19 mouse cellular contexts compared by ENCODE assay signal in genomic region chr5:117669265-117669664, GRCm38 (mm10).
DNase-seq lines count a peak whose midpoint lies in the region; ATAC-seq and TF ChIP-seq lines count a peak whose summit lies in the region.
"Had no signal": no experiment of that assay in that cellular context is flagged by ENCODE, and none has a peak within 500 bp of the region (broad histone marks: within the 10 kb centered on the region; RNA-seq: fewer than 3 reads in every experiment).

No protein-coding gene starts in this region.

- H3K9me3 ChIP-seq in forebrain, postnatal 0 days (ENCODE audit: low read length), result no peaks in the 10 kb centered on the region
- H3K9me3 ChIP-seq in forebrain, embryonic 13.5 days (replicated peaks), result no peaks in the 10 kb centered on the region
- no peaks in the 10 kb centered on the region for H3K9me3 ChIP-seq in heart, embryonic 16.5 days (replicated peaks; ENCODE audit: control insufficient read depth, low read length)
- H3K9me3 ChIP-seq in limb, embryonic 13.5 days, result no peaks in the 10 kb centered on the region
- H3K9me3 ChIP-seq in limb, embryonic 10.5 days (replicated peaks), result no peaks in the 10 kb centered on the region
- H3K9me3 ChIP-seq: limb, embryonic 15.5 days; liver, embryonic 15.5 days; midbrain, embryonic 12.5 days; neural tube, embryonic 13.5 days; stomach, embryonic 15.5 days had no signal

- peaks cover 5% of the 10 kb centered on the region; the same call in 1 of the 2 replicates for H3K4me1 ChIP-seq in forebrain, postnatal 0 days (ENCODE audit: insufficient read depth)
- peaks cover 24% of the 10 kb centered on the region for H3K4me1 ChIP-seq in forebrain, embryonic 13.5 days
- H3K4me1 ChIP-seq in heart, embryonic 16.5 days (ENCODE audit: control insufficient read depth, insufficient read depth, low read length), result peaks cover 16% of the 10 kb centered on the region
- H3K4me1 ChIP-seq in limb, embryonic 13.5 days, result peaks cover 34% of the 10 kb centered on the region
- H3K4me1 ChIP-seq in limb, embryonic 10.5 days, result peaks cover 39% of the 10 kb centered on the region
- H3K4me1 ChIP-seq: liver, embryonic 15.5 days had no signal

- 64% methylated on average over 4 of the region's 4 CpGs for WGBS in forebrain, postnatal 0 days
- 72% methylated on average over 4 of the region's 4 CpGs for WGBS in forebrain, embryonic 13.5 days
- 21% methylated on average over 4 of the region's 4 CpGs for WGBS in heart, embryonic 16.5 days
- WGBS in limb, embryonic 13.5 days, result 68% methylated on average over 4 of the region's 4 CpGs
- 66% methylated on average over 4 of the region's 4 CpGs for WGBS in limb, embryonic 10.5 days

- H3K36me3 ChIP-seq in forebrain, postnatal 0 days (ENCODE audit: insufficient read depth), result no peaks in the 10 kb centered on the region
- no peaks in the 10 kb centered on the region for H3K36me3 ChIP-seq in forebrain, embryonic 13.5 days (ENCODE audit: poor library complexity, severe bottlenecking)
- H3K36me3 ChIP-seq in heart, embryonic 16.5 days (ENCODE audit: control insufficient read depth, insufficient read depth), result no peaks in the 10 kb centered on the region
- H3K36me3 ChIP-seq in limb, embryonic 13.5 days, result no peaks in the 10 kb centered on the region
- no peaks in the 10 kb centered on the region for H3K36me3 ChIP-seq in limb, embryonic 10.5 days
- H3K36me3 ChIP-seq: limb, embryonic 15.5 days; liver, embryonic 15.5 days; midbrain, embryonic 12.5 days; neural tube, embryonic 13.5 days; stomach, embryonic 15.5 days had no signal

- no peak for DNase-seq in forebrain, postnatal 0 days
- no peak for DNase-seq in heart, adult 8-10 months (ENCODE audit: low spot score)
- DNase-seq in limb, embryonic 10.5 days (ENCODE audit: low spot score), result no peak
- peak; percentile 69 for DNase-seq in Muller cell, postnatal 12 days (ENCODE audit: inconsistent ontology term)
- DNase-seq: adrenal gland, adult 8-10 months; cerebellum, adult 8-10 months; kidney, adult 18-20 months; layer of hippocampus, postnatal 36 days; right cerebral cortex, postnatal 25 days had no signal

- H3K27me3 ChIP-seq in forebrain, postnatal 0 days (ENCODE audit: insufficient read depth, low read length), result no peaks in the 10 kb centered on the region
- H3K27me3 ChIP-seq in forebrain, embryonic 13.5 days, result no peaks in the 10 kb centered on the region
- no peaks in the 10 kb centered on the region for H3K27me3 ChIP-seq in heart, embryonic 16.5 days (ENCODE audit: control insufficient read depth, insufficient read depth, low read length)
- no peaks in the 10 kb centered on the region; the same call in 1 of the 2 replicates for H3K27me3 ChIP-seq in limb, embryonic 13.5 days
- H3K27me3 ChIP-seq in limb, embryonic 10.5 days (ENCODE audit: low read depth, poor library complexity, severe bottlenecking), result no peaks in the 10 kb centered on the region
- H3K27me3 ChIP-seq: limb, embryonic 15.5 days; liver, embryonic 15.5 days; midbrain, embryonic 12.5 days; neural tube, embryonic 13.5 days; stomach, embryonic 15.5 days had no signal

- H3K4me3 ChIP-seq in forebrain, postnatal 0 days (ENCODE audit: low read depth, low read length), result no peak overlapping the region
- H3K4me3 ChIP-seq in forebrain, embryonic 13.5 days, result no peak overlapping the region
- no peak overlapping the region for H3K4me3 ChIP-seq in heart, embryonic 16.5 days (ENCODE audit: low read length)
- H3K4me3 ChIP-seq in limb, embryonic 13.5 days, result no peak overlapping the region
- H3K4me3 ChIP-seq in limb, embryonic 10.5 days, result no peak overlapping the region
- H3K4me3 ChIP-seq: limb, embryonic 15.5 days; liver, embryonic 15.5 days; midbrain, embryonic 12.5 days; neural tube, embryonic 13.5 days; stomach, embryonic 15.5 days had no signal

- no peak overlapping the region for H3K27ac ChIP-seq in forebrain, postnatal 0 days (ENCODE audit: low read depth, low read length)
- H3K27ac ChIP-seq in forebrain, embryonic 13.5 days, result no peak overlapping the region
- no peak overlapping the region for H3K27ac ChIP-seq in heart, embryonic 16.5 days (ENCODE audit: low read length)
- H3K27ac ChIP-seq in limb, embryonic 13.5 days, result no peak overlapping the region; the same call in 1 of the 2 replicates
- no peak overlapping the region for H3K27ac ChIP-seq in limb, embryonic 10.5 days
- H3K27ac ChIP-seq: kidney, postnatal 0 days; limb, embryonic 15.5 days; liver, embryonic 15.5 days; stomach, embryonic 15.5 days had no signal

- no peak overlapping the region for H3K4me2 ChIP-seq in forebrain, postnatal 0 days (ENCODE audit: low read depth)
- no peak overlapping the region for H3K4me2 ChIP-seq in forebrain, embryonic 13.5 days
- H3K4me2 ChIP-seq in heart, embryonic 16.5 days (ENCODE audit: low read depth, low read length), result no peak overlapping the region
- no peak overlapping the region for H3K4me2 ChIP-seq in limb, embryonic 13.5 days (replicated peaks)
- H3K4me2 ChIP-seq: limb, embryonic 15.5 days; liver, embryonic 15.5 days; midbrain, embryonic 12.5 days; neural tube, embryonic 13.5 days; stomach, embryonic 15.5 days had no signal

- no peak for TF ChIP-seq CTCF in forebrain, postnatal 0 days (IDR thresholded peaks at IDR 0.05; ENCODE audit: low read depth)

- 0 out of 2 replicates have a peak, but pooled peaks have one; percentile 19 for ATAC-seq in forebrain, postnatal 0 days
- no peak for ATAC-seq in forebrain, embryonic 13.5 days
- 0 out of 2 replicates have a peak, but pooled peaks have one; percentile 47 for ATAC-seq in heart, embryonic 16.5 days (replicated peaks; ENCODE audit: extremely low read depth, insufficient read depth, low FRiP score)
- ATAC-seq in limb, embryonic 13.5 days (ENCODE audit: low FRiP score, low read depth), result 0 out of 2 replicates have a peak, but pooled peaks have one; percentile 9
- ATAC-seq: hindbrain, embryonic 16.5 days had no signal

- no peak overlapping the region for H3K9ac ChIP-seq in forebrain, postnatal 0 days
- no peak overlapping the region for H3K9ac ChIP-seq in forebrain, embryonic 13.5 days
- H3K9ac ChIP-seq in heart, embryonic 16.5 days (ENCODE audit: low read length), result no peak overlapping the region
- no peak overlapping the region for H3K9ac ChIP-seq in limb, embryonic 13.5 days
- H3K9ac ChIP-seq: limb, embryonic 15.5 days; liver, embryonic 15.5 days; midbrain, embryonic 12.5 days; stomach, embryonic 15.5 days had no signal
